Mouse (Mus musculus) forelimb bud, embryonic 11.5 days (tissue): ENCODE results near the gene Gm6096.
A peak's percentile ranks its signal among the peaks of the same experiment; 100 is the strongest.

Experiments used
- DNase-seq: peaks from one replicate; pipeline ENCODE4 v3.0.0-alpha.2; 2012; ENCODE audit warnings: low read depth, low spot score

Gene Gm6096

GRCm38 (mm10) chr7:34234610-34235561 is 16.0 kb upstream of the Gm6096 start:
- DNase-seq: peak; percentile 9

- DNase-seq: no peak
These were observed 15.2 kb upstream of the Gm6096 start for GRCm38 (mm10) chr7:34235602-34236001.

GRCm38 (mm10) chr7:34238086-34238485 is 12.8 kb upstream of the Gm6096 start:
- DNase-seq: no peak

- no peak for DNase-seq
These were observed 8.7 kb upstream of the Gm6096 start for GRCm38 (mm10) chr7:34242176-34242575.

GRCm38 (mm10) chr7:34246870-34247499 is 3.9 kb upstream of the Gm6096 start:
- no peak for DNase-seq

GRCm38 (mm10) chr7:34252030-34252429 is 1.2 kb downstream of the Gm6096 start:
- DNase-seq: peak; percentile 49

- DNase-seq: no peak
These were observed 4.3 kb downstream of the Gm6096 start for GRCm38 (mm10) chr7:34255137-34255536.

- no peak for DNase-seq
These were observed 5.1 kb downstream of the Gm6096 start for GRCm38 (mm10) chr7:34255916-34256315.

GRCm38 (mm10) chr7:34257279-34257678 is 6.4 kb downstream of the Gm6096 start:
- no peak for DNase-seq

GRCm38 (mm10) chr7:34258407-34258806 is 7.6 kb downstream of the Gm6096 start:
- DNase-seq: no peak

GRCm38 (mm10) chr7:34263437-34263836 is 12.6 kb downstream of the Gm6096 start:
- no peak for DNase-seq

GRCm38 (mm10) chr7:34265876-34266346 is 15.1 kb downstream of the Gm6096 start:
- no peak for DNase-seq

GRCm38 (mm10) chr7:34266421-34266820 is 15.6 kb downstream of the Gm6096 start:
- DNase-seq: no peak

GRCm38 (mm10) chr7:34268463-34268862 is 17.6 kb downstream of the Gm6096 start:
- DNase-seq: no peak

GRCm38 (mm10) chr7:34272465-34272864 is 21.6 kb downstream of the Gm6096 start:
- DNase-seq: no peak

GRCm38 (mm10) chr7:34276066-34276465 is 25.2 kb downstream of the Gm6096 start:
- no peak for DNase-seq

- DNase-seq: no peak
These were observed 26.8 kb downstream of the Gm6096 start for GRCm38 (mm10) chr7:34277656-34278055.

- no peak for DNase-seq
These were observed 39.8 kb downstream of the Gm6096 start for GRCm38 (mm10) chr7:34290450-34291151.

- DNase-seq: no peak
These were observed 40.4 kb downstream of the Gm6096 start for GRCm38 (mm10) chr7:34291265-34291664.

GRCm38 (mm10) chr7:34292633-34293032 is 41.8 kb downstream of the Gm6096 start:
- DNase-seq: no peak

- no peak for DNase-seq
These were observed 45.3 kb downstream of the Gm6096 start for GRCm38 (mm10) chr7:34296124-34296523.

- no peak for DNase-seq
These were observed 48.0 kb downstream of the Gm6096 start for GRCm38 (mm10) chr7:34298818-34299217.
